Mouse (Mus musculus) neural tube, embryonic 15.5 days (tissue): ENCODE data around the gene Acoxl. TPM values are rescaled to one million over a fixed set of nuclear protein-coding genes. Genes with fewer than 3 reads are reported as not detected.
A peak's percentile ranks its signal among the peaks of the same experiment; 100 is the strongest.

Experiments used
- ATAC-seq: fragments of 200-750 bp; cut with Nextera tagmentation; 2 replicates; pipeline ENCODE4 v1.8.0; 2017; ENCODE audit warnings: mild to moderate bottlenecking, moderate TSS enrichment, moderate library complexity; ENCODE audit not compliant: low FRiP score
- H3K27ac ChIP-seq: fragments of 300-500 bp; sonication (generic); replicated peaks from 2 replicates; pipeline ENCODE4 v1.5.1; 2015; ENCODE audit warnings: mild to moderate bottlenecking, inconsistent platforms
- H3K27me3 ChIP-seq: fragments of 300-500 bp; sonication (generic); replicated peaks from 2 replicates; pipeline ENCODE4 v1.6.1; 2015; ENCODE audit warnings: inconsistent platforms
- H3K36me3 ChIP-seq: fragments of 300-500 bp; sonication (generic); 2 replicates; pipeline ENCODE4 v1.6.1; 2015; ENCODE audit warnings: inconsistent platforms
- H3K4me1 ChIP-seq: fragments of 300-500 bp; sonication (generic); 2 replicates; pipeline ENCODE4 v1.6.1; 2015; ENCODE audit warnings: inconsistent platforms
- H3K4me2 ChIP-seq: fragments of 300-500 bp; sonication (generic); 2 replicates; pipeline ENCODE4 v1.6.1; 2015; ENCODE audit warnings: inconsistent platforms, mild to moderate bottlenecking, moderate library complexity
- H3K4me3 ChIP-seq: fragments of 300-500 bp; sonication (generic); replicated peaks from 2 replicates; pipeline ENCODE4 v1.5.1; 2015; ENCODE audit warnings: mild to moderate bottlenecking, inconsistent platforms
- H3K9ac ChIP-seq: fragments of 300-500 bp; sonication (generic); replicated peaks from 2 replicates; pipeline ENCODE4 v1.6.1; 2015; ENCODE audit warnings: mild to moderate bottlenecking, inconsistent platforms
- H3K9me3 ChIP-seq: fragments of 300-500 bp; sonication (generic); replicated peaks from 2 replicates; pipeline ENCODE4 v1.6.1; 2016; ENCODE audit warnings: inconsistent platforms
- WGBS: fragments of 180-500 bp; shearing (Covaris S2); methylation state at CpG from one replicate; pipeline ENCODE4 v1.1.7; 2015; ENCODE audit warnings: mixed read lengths; 5-methylcytosine and 5-hydroxymethylcytosine counted together
- polyA plus RNA-seq: library from polyadenylated mRNA; unstranded; fragments of >200 nt; fragmentation: Nextera tagmentation; extraction: Ambion mirVana; gene quantifications from 2 replicates; pipeline ENCODE4 v1.2.1, GENCODE M21; 2015

Gene Acoxl
- polyA plus RNA-seq, 1 experiment from 2014 or later = 0.13 TPM

DNA sequence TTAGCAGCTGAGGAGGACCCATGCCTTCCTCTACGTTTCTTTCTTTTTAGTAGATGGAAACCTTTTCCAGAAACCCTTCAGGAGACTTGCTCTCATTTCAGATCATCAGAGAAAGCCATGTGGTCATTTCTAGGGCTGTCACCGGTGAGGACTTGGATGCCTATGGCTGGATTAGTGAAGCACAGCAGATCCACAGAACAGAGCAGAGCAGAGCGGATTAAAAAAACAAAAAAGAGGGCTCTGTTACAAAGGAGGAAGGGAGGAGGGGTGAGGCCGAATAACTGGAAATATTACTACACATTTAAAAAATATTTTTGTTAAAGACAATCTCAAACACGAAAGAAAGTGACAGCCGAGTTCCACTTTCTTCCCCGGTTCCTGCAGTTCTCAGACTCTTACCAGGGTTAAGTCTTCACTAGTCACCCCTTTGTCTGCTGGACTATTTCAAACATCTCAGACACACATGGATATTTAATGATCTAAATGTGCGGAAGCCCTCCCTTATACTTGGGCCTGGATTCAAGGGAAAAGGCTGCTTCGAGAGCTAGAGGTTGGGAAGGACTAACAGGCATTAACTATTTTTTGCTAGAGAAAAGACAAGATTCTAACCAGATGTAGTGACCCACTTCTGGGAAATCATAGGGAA, 88.1 kb downstream of the Acoxl start:
- Histone ChIP-seq H3K4me2 (no peak overlapping the region), H3K9me3 (no peaks in the 10 kb centered on the region), H3K4me1 (0 out of 2 replicates have a peak, but pooled peaks cover 5% of the 10 kb centered on the region), H3K27ac (no peak overlapping the region), H3K4me3 (no peak overlapping the region), H3K27me3 (no peaks in the 10 kb centered on the region), H3K36me3 (no peaks in the 10 kb centered on the region), H3K9ac (no peak overlapping the region)
- no peak for ATAC-seq
- 83% methylated on average over 9 of the region's 9 CpGs for WGBS

DNA sequence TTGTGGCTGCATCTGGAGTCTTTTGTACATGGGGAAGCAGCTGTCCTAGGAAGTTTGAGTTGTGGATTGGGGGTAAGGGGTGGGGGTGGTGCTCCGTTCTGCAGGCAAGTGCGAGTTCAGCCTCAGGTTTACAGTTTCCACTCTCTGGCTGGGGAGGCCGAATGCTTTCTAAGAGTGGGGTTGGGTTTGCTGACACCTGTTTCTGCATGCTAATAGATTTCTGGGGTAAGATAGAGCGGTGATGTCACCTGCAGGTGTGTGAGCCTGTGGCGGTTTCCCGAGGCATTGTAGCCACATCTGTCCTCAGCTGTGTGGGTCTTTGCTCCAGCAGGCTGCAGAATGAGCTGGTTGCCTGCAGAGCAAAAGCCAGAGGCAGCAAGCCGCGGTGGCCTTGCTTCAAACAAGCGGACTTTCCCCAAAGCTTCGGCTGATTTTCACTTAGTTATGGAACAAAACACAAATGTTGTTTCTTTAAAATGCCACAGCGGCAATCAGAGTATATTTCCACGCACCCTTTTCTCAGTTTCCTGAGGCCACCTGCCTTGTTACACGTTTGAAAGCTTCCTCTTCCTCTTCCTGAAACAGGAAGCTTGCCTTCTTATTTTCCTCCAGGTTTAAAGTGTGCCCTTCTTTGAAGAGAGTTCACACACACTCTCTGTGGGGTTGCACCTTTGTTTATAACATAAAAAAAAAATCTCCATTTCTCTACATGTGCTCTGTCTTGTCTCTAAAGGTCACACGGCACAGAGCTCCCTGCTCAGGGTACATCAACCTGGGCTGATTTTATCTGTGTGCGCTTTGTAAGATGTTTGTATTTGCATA, 89.0 kb downstream of the Acoxl start:
- no peaks in the 10 kb centered on the region for H3K9me3 ChIP-seq
- no peak for ATAC-seq
- H3K4me3 ChIP-seq = no peak overlapping the region

DNA sequence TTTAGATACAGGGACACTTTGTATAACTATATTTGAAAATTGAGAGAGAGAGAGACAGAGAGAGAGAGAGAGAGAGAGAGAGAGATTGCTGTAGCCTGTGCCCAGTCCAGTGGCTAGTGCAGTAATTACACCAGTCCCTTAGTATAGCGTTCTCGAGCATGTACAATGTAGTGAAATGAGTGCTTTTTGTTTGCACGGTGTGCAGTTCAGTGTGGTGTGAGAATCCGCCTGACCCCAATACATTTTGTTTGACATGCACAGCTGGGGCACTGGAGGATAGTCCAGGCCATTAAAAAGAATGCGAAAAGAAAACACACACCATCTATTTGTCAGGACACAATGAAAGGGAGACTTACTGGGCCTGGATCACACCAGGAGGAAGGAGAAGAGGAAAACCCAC, 89.6 kb downstream of the Acoxl start:
- ATAC-seq = no peak
- H3K9ac ChIP-seq = no peak overlapping the region
- WGBS = 10% methylated on average over 5 of the region's 5 CpGs
- no peak overlapping the region for H3K4me3 ChIP-seq
- H3K4me2 ChIP-seq = no peak overlapping the region
- 0 out of 2 replicates have a peak, but pooled peaks cover 5% of the 10 kb centered on the region for H3K4me1 ChIP-seq
- no peaks in the 10 kb centered on the region for H3K27me3 ChIP-seq
- no peak overlapping the region for H3K27ac ChIP-seq
- H3K36me3 ChIP-seq = no peaks in the 10 kb centered on the region
- H3K9me3 ChIP-seq = no peaks in the 10 kb centered on the region

More for the DNA sequence above, 89.0 kb downstream of the Acoxl start:
- Histone ChIP-seq H3K9ac (no peak overlapping the region), H3K27ac (no peak overlapping the region), H3K27me3 (no peaks in the 10 kb centered on the region), H3K36me3 (no peaks in the 10 kb centered on the region), H3K4me1 (0 out of 2 replicates have a peak, but pooled peaks cover 5% of the 10 kb centered on the region), H3K4me2 (no peak overlapping the region)
- WGBS = 32% methylated on average over 15 of the region's 15 CpGs

DNA sequence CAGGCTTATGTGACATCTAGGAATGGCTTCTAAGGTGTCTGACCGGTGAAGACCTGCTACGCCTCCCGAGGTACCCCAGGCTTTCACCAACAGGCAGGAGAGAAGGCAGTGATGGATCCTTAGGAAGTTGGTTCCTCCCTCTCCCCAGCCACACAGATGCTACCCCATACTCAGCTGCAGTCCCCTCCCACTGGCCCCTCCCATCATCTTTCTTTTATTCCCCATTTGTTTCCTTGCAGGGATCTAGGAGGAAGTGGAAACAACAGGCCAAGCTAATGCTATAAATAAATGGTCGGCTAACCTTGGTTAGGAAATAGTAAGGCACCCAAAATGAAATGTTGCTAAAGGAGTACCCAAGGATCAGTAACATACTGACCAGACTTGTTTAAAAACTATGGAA, 90.2 kb downstream of the Acoxl start:
- H3K4me1 ChIP-seq = 0 out of 2 replicates have a peak, but pooled peaks cover 5% of the 10 kb centered on the region
- no peak overlapping the region for H3K27ac ChIP-seq
- 55% methylated on average over 4 of the region's 4 CpGs for WGBS
- H3K27me3 ChIP-seq = no peaks in the 10 kb centered on the region
- ATAC-seq = no peak
- H3K4me3 ChIP-seq = no peak overlapping the region
- H3K4me2 ChIP-seq = no peak overlapping the region
- H3K9ac ChIP-seq = no peak overlapping the region
- H3K36me3 ChIP-seq = no peaks in the 10 kb centered on the region
- H3K9me3 ChIP-seq = no peaks in the 10 kb centered on the region

DNA sequence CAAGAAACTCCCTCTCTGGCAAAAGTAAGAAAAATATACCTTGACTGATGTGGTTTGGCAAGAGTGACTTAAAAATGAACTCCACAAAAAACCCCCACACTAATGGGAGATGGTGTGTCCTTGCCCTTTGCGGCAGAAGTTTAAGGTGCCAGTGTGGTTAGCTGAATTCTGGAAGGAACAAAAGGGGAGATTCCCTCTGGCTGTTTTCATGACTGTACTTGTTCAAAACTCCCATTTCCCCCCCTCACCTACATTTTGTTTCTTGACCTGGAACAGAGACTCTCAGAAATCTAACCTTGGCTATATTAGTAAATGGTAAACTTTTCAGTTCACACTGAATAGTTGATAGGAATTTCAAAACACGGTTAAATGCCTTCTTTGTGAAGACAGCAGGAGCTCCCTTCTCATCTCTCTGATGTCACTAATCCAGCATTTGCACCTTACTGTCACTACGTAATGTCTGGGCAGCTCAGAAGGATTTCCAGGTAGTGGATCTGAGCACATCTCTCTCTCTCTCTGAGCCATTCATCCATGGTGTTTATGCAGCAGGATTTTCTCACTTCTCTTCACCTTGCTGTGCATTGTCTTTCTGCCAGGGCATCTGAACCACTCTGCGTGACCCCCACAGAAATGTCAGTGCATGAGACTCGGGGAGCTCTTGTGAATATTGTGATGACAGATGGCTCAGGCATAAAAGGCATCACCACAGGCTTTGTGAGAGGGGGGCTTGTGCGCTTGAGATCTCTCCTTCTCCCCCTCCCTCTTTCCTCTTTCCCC, 91.5 kb downstream of the Acoxl start:
- no peak for ATAC-seq
- Histone ChIP-seq H3K9me3 (no peaks in the 10 kb centered on the region), H3K4me2 (no peak overlapping the region), H3K9ac (no peak overlapping the region), H3K36me3 (no peaks in the 10 kb centered on the region), H3K4me1 (0 out of 2 replicates have a peak, but pooled peaks cover 5% of the 10 kb centered on the region), H3K27me3 (no peaks in the 10 kb centered on the region), H3K4me3 (no peak overlapping the region), H3K27ac (no peak overlapping the region)
- 55% methylated on average over 6 of the region's 6 CpGs for WGBS

DNA sequence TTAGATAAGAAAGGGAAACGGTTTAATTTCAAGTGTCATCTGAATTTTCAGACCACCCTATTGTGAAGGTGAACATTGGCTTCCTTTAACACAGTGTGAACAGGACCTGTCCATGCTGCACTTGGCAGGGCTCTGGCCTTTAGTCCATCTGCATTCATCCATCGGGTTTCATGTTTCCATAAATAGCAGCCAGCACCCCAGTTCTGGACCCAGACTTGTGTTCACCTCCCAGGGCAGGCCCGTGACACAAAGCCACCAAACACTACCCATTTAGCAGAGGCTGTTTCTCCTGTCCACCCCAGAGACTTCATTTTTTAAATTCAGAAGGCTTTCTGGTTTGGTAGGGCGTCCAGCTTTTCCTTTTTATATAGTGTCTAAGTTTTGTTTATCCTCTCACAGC, 92.9 kb downstream of the Acoxl start:
- H3K4me1 ChIP-seq = 0 out of 2 replicates have a peak, but pooled peaks cover 5% of the 10 kb centered on the region
- WGBS = 86% methylated on average over 4 of the region's 4 CpGs

DNA sequence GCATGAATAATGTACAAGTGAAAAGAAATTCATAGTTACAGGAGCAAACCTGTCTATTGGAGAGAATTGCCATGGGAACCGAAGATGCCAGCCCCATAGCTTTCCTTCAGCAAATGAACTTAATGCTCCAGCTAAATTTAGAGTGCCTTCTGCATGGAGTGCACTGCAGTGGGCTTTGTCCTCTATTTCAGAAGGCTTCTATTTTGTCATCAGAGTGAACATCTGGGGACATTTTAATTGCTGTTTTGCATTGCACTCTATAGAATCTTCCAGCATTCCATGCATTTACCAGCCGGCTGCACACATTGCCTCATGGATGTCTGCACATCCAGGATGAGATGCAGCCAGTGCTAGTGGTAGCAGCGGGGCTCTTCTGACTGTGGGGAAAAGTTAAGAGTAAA, 94.9 kb downstream of the Acoxl start:
- no peak for ATAC-seq
- no peak overlapping the region for H3K27ac ChIP-seq
- 73% methylated on average over 3 of the region's 3 CpGs for WGBS

More for the DNA sequence above, 92.9 kb downstream of the Acoxl start:
- no peaks in the 10 kb centered on the region for H3K9me3 ChIP-seq
- no peak overlapping the region for H3K27ac ChIP-seq
- no peak overlapping the region for H3K9ac ChIP-seq
- no peaks in the 10 kb centered on the region for H3K27me3 ChIP-seq
- no peaks in the 10 kb centered on the region for H3K36me3 ChIP-seq
- H3K4me3 ChIP-seq = no peak overlapping the region
- no peak for ATAC-seq
- no peak overlapping the region for H3K4me2 ChIP-seq

DNA sequence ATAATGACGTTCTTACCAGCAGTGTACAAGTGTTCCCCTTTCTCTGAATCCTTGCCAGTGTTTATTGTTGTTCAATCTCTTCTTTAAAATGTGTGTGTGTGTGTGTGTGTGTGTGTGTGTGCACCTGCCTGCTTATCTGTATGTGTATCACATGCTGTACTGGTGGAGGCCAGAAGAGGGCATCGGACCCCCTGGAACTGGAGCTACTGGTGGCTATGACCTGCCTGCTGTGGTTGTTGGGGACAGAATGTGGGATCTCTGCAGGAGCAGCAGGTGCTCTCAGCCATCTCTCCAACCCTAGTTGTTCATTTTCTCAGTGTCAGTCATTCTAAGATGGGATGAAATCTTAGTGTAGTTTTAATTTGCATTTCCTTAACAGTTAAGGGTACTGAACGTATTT, 98.4 kb downstream of the Acoxl start:
- no peak for ATAC-seq
- H3K9me3 ChIP-seq = no peaks in the 10 kb centered on the region
- no peaks in the 10 kb centered on the region for H3K27me3 ChIP-seq
- WGBS = 92% methylated on average over 3 of the region's 3 CpGs
- no peak overlapping the region for H3K4me3 ChIP-seq
- no peaks in the 10 kb centered on the region for H3K4me1 ChIP-seq
- no peak overlapping the region for H3K4me2 ChIP-seq
- H3K9ac ChIP-seq = no peak overlapping the region
- no peaks in the 10 kb centered on the region for H3K36me3 ChIP-seq
- no peak overlapping the region for H3K27ac ChIP-seq

More for the DNA sequence above, 94.9 kb downstream of the Acoxl start:
- no peaks in the 10 kb centered on the region for H3K4me1 ChIP-seq
- H3K27me3 ChIP-seq = no peaks in the 10 kb centered on the region
- H3K9ac ChIP-seq = no peak overlapping the region
- no peaks in the 10 kb centered on the region for H3K9me3 ChIP-seq
- H3K36me3 ChIP-seq = no peaks in the 10 kb centered on the region
- H3K4me2 ChIP-seq = no peak overlapping the region
- no peak overlapping the region for H3K4me3 ChIP-seq

DNA sequence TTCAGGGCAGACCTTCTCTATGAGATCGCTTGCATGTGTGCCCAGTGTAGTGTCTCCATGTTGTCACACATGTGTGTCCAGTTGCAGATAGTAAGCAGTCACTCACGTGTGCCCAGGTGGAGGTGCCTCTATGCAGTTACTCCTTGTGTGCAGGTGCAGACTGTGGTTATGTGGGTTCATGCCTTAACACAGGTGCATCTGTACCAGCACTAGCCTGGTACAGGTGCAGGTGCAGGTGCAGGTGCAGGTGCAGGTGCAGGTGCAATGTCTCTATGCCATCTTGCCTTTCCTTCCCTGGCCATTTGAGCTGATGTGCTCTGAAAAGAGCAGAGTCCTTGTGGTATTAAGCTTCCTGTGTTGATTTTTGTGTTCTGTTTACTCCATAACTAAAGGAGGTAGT, 100.5 kb downstream of the Acoxl start:
- H3K4me1 ChIP-seq = no peaks in the 10 kb centered on the region
- H3K9me3 ChIP-seq = no peaks in the 10 kb centered on the region
- no peak for ATAC-seq
- H3K27me3 ChIP-seq = no peaks in the 10 kb centered on the region
- H3K36me3 ChIP-seq = no peaks in the 10 kb centered on the region
- H3K27ac ChIP-seq = no peak overlapping the region
- H3K9ac ChIP-seq = no peak overlapping the region
- no peak overlapping the region for H3K4me2 ChIP-seq
- 94% methylated on average over 2 of the region's 2 CpGs for WGBS
- H3K4me3 ChIP-seq = no peak overlapping the region

DNA sequence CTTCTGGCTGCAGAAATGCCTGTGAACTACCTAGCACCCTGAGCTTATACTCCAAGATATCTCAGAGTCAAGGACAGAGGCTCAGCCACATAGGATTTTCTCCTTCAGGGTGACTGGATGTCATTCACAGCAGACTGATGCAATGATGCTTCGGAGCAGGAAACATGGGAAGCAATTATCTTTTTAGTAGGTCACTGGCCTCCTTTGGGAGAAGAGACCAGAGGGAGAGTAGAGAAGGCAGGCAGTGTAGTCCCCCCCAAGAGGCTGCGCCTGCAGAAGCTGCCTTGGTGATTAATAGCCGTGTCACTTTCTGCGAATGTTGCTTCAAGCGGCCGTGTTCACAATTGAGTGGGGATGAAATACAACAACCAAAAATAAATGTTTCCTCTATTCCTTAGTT, 121.9 kb downstream of the Acoxl start:
- H3K27ac ChIP-seq = peak overlapping the region; percentile 58; the same call in 1 of the 2 replicates
- H3K9me3 ChIP-seq = no peaks in the 10 kb centered on the region
- H3K27me3 ChIP-seq = no peaks in the 10 kb centered on the region
- 13% methylated on average over 6 of the region's 6 CpGs for WGBS
- no peak overlapping the region for H3K9ac ChIP-seq
- peak overlapping the region; percentile 17 for H3K4me2 ChIP-seq
- peaks cover 21% of the 10 kb centered on the region for H3K4me1 ChIP-seq
- peak; percentile 51; the same call in 1 of the 2 replicates for ATAC-seq
- H3K4me3 ChIP-seq = no peak overlapping the region
- no peaks in the 10 kb centered on the region for H3K36me3 ChIP-seq

DNA sequence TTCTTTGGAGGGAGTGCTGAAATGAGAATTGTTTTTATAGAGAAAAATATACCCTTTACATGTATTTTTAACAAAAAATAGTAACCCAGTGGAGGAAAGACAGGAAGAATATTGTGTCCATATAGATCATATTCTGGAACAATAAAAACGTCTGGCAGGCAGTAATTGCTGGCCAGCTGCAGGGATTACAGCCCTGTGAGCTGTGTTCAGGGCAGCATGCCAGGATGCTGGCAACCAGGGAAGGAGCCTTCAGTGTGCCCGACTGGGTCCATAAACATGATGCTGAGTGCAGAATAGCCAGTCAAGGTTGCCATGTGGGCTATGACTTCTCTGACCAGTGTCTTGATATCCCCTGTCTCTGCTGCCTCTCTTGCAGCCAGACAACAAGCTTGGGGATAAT, 122.5 kb downstream of the Acoxl start:
- Histone ChIP-seq H3K9ac (no peak overlapping the region), H3K4me2 (peak overlapping the region; percentile 17; the same call in 1 of the 2 replicates), H3K4me1 (peaks cover 21% of the 10 kb centered on the region), H3K4me3 (no peak overlapping the region), H3K36me3 (no peaks in the 10 kb centered on the region), H3K9me3 (no peaks in the 10 kb centered on the region), H3K27ac (peak overlapping the region; percentile 74), H3K27me3 (no peaks in the 10 kb centered on the region)
- WGBS = 12% methylated on average over 2 of the region's 2 CpGs
- peak; percentile 45; the same call in 1 of the 2 replicates for ATAC-seq
